Comparison of ENCODE assay signal across 32 mouse cellular contexts in the genomic region with DNA sequence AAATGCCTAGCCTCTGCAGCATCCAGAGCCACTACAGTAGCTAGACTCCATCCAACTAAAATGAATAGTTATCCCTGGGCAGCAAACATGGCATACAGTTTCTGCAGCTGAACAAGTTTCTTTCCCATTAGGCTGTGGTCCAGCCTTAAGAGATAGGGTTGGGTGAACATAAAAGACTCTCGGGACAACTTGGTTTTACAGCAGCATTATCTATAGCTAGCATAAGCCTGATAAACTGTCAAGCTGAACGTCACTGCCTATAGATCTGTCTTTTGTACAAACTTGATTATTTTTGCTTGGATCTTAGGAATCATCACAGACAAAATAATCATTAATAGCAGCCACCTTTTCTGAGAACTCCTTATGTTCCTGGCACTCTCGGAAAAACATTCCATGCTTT.
"Had no signal": no experiment of that assay in that cellular context is flagged by ENCODE, and none has a peak within 500 bp of the region (broad histone marks: within the 10 kb centered on the region; RNA-seq: fewer than 3 reads in every experiment).

No protein-coding gene starts in this region.

- H3K4me2 ChIP-seq: limb, embryonic 12.5 days; limb, embryonic 13.5 days; limb, embryonic 15.5 days; liver, embryonic 11.5 days; liver, embryonic 12.5 days; liver, embryonic 13.5 days; liver, embryonic 15.5 days; lung, embryonic 14.5 days; lung, embryonic 15.5 days; midbrain, embryonic 12.5 days; midbrain, embryonic 13.5 days; midbrain, embryonic 15.5 days; neural tube, embryonic 12.5 days had no signal

- H3K36me3 ChIP-seq: limb, embryonic 10.5 days; limb, embryonic 12.5 days; limb, embryonic 13.5 days; limb, embryonic 15.5 days; liver, embryonic 12.5 days; liver, embryonic 13.5 days; liver, embryonic 15.5 days; lung, embryonic 15.5 days; midbrain, embryonic 10.5 days; midbrain, embryonic 12.5 days; midbrain, embryonic 13.5 days; midbrain, embryonic 15.5 days; neural tube, embryonic 12.5 days had no signal

- H3K27ac ChIP-seq: left cerebral cortex, adult 2 months; limb, embryonic 10.5 days; limb, embryonic 12.5 days; limb, embryonic 13.5 days; limb, embryonic 15.5 days; liver, embryonic 12.5 days; liver, embryonic 13.5 days; liver, embryonic 14.5 days; liver, embryonic 15.5 days; lung, embryonic 15.5 days; macrophage; midbrain, embryonic 10.5 days; midbrain, embryonic 12.5 days; midbrain, embryonic 13.5 days; midbrain, embryonic 15.5 days; neural tube, embryonic 12.5 days had no signal

- H3K4me1 ChIP-seq: limb, embryonic 10.5 days; limb, embryonic 12.5 days; limb, embryonic 15.5 days; liver, embryonic 12.5 days; liver, embryonic 13.5 days; liver, embryonic 15.5 days; lung, embryonic 15.5 days; megakaryocyte, embryonic 14.5 days; midbrain, embryonic 10.5 days; midbrain, embryonic 12.5 days; midbrain, embryonic 13.5 days; midbrain, embryonic 15.5 days; neural tube, embryonic 12.5 days had no signal

- ATAC-seq: liver, embryonic 12.5 days; liver, postnatal 0 days; lung, postnatal 0 days; midbrain, embryonic 13.5 days; midbrain, embryonic 15.5 days; midbrain, embryonic 16.5 days had no signal

- H3K9me3 ChIP-seq: limb, embryonic 10.5 days; limb, embryonic 12.5 days; limb, embryonic 13.5 days; limb, embryonic 15.5 days; liver, embryonic 12.5 days; liver, embryonic 13.5 days; liver, embryonic 15.5 days; lung, embryonic 15.5 days; midbrain, embryonic 10.5 days; midbrain, embryonic 12.5 days; midbrain, embryonic 13.5 days; midbrain, embryonic 15.5 days; neural tube, embryonic 12.5 days had no signal

- DNase-seq: left cerebral cortex, postnatal 4 days; liver; liver, embryonic 13.5 days; liver, postnatal 0 days; lung, adult 18-20 months; lung, adult 2 months; lung, embryonic 14.5 days; lung, postnatal 10 days; lung, postnatal 14 days; lung, postnatal 36 days; lung, postnatal 4 days; midbrain, embryonic 14.5 days had no signal

- H3K9ac ChIP-seq: limb, embryonic 12.5 days; limb, embryonic 13.5 days; limb, embryonic 15.5 days; liver, embryonic 12.5 days; liver, embryonic 13.5 days; liver, embryonic 14.5 days; liver, embryonic 15.5 days; liver, postnatal 0 days; lung, embryonic 14.5 days; lung, embryonic 15.5 days; midbrain, embryonic 12.5 days; midbrain, embryonic 13.5 days; midbrain, embryonic 15.5 days; neural tube, embryonic 12.5 days had no signal

- H3K4me3 ChIP-seq: left cerebral cortex, adult 2 months; limb, embryonic 10.5 days; limb, embryonic 12.5 days; limb, embryonic 13.5 days; limb, embryonic 15.5 days; liver, embryonic 12.5 days; liver, embryonic 13.5 days; liver, embryonic 15.5 days; lung, embryonic 15.5 days; megakaryocyte, embryonic 14.5 days; midbrain, embryonic 10.5 days; midbrain, embryonic 12.5 days; midbrain, embryonic 13.5 days; midbrain, embryonic 15.5 days; myocyte; neural tube, embryonic 12.5 days had no signal

- H3K27me3 ChIP-seq: limb, embryonic 12.5 days; limb, embryonic 13.5 days; limb, embryonic 15.5 days; liver, embryonic 12.5 days; liver, embryonic 13.5 days; liver, embryonic 15.5 days; lung, embryonic 15.5 days; megakaryocyte, embryonic 14.5 days; midbrain, embryonic 12.5 days; midbrain, embryonic 13.5 days; midbrain, embryonic 15.5 days; neural tube, embryonic 12.5 days had no signal
